Mouse (Mus musculus) cerebellum, adult 2 months (tissue): ENCODE data around the gene Mfsd9.

ENCODE experiments used
- CTCF ChIP-seq: fragments of 200-500 bp; IDR thresholded peaks from 2 replicates; pipeline ENCODE4 v1.5.1; 2011; ENCODE audit warnings: low read depth, mild to moderate bottlenecking, control low read depth, low read length, moderate library complexity, borderline replicate concordance; ENCODE audit not compliant: insufficient read depth
- POLR2A ChIP-seq: fragments of 200-500 bp; IDR thresholded peaks from 2 replicates; pipeline ENCODE4 v1.6.1; 2011; ENCODE audit warnings: low read length, control low read depth, borderline replicate concordance; ENCODE audit not compliant: insufficient read depth

DNA sequence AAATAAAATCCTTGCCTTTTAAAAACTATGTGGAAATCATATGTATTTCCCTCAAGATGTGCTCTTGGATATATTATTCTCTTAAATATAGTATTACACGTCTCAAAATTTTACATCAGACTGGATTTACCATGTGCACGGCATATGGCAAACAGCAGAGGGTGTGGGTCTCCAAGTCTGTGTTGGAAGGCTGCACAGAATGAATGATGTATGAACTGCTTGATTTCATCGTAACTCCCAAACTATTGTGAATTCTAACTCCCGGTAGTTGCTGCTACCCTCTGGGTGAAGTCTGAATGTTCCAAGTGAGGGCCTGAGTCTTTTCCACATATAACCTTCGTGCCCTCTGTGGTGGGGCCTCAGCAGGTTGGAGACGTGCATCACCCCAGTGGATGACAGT lies 1.5 kb downstream of the Mfsd9 start:
- TF ChIP-seq CTCF (no peak), POLR2A (no peak)
